27 mouse cellular contexts compared by ENCODE assay signal in the genomic region with DNA sequence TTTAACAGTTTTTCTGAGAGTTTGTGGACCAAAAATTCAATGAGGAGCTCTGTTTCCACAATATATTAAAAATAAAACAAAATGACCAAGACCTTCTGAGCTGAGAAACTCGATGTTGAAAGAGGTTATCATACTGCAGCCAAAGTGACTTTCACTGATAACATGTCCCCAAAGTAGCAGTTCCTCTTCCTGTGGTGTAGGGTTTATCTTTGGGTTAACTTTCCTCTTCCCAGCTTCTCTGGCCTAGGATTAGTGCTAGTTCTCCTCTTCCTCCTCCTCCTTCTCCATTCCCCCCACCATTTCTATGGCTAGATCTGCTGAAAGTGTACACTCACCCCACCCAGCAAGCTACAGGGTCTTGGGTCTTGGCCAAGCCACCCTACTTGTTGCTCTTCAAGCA. TPM values are rescaled to one million over a fixed set of nuclear protein-coding genes. Genes with fewer than 3 reads are reported as not detected.
DNase-seq lines count a peak whose midpoint lies in the region; ATAC-seq and TF ChIP-seq lines count a peak whose summit lies in the region.
"Had no signal": no experiment of that assay in that cellular context is flagged by ENCODE, and none has a peak within 500 bp of the region (broad histone marks: within the 10 kb centered on the region; RNA-seq: fewer than 3 reads in every experiment).

No protein-coding gene starts in this region.

- peak; percentile 5 to 33 for DNase-seq in spleen, postnatal 36 days (ENCODE audit: low spot score in 2 of 2)
- DNase-seq in spleen, postnatal 10 days (ENCODE audit: low spot score in 2 of 2): no peak
- no peak for DNase-seq in liver, embryonic 11.5 days (ENCODE audit: low spot score)
- DNase-seq in liver, postnatal 0 days: no peak
- DNase-seq in layer of hippocampus, adult 9-11 months: no peak
- no peak for DNase-seq in frontal cortex, adult 2 months (ENCODE audit: extremely low spot score in 1 of 2, low spot score in 1 of 2)
- no peak for DNase-seq in adrenal gland, adult (ENCODE audit: inconsistent age in 2 of 2, low spot score in 1 of 2)
- DNase-seq: cerebellum, adult 2 months; cerebellum, postnatal 14 days; gastrocnemius, postnatal 36 days; heart, adult 2 months; heart, postnatal 4 days; kidney, adult 8-10 months; kidney, postnatal 10 days; lung, adult 2 months; lung, postnatal 10 days; midbrain, embryonic 14.5 days; thymus, postnatal 14 days had no signal

- H3K4me1 ChIP-seq in liver, embryonic 11.5 days (replicated peaks; ENCODE audit: control insufficient read depth, insufficient read depth, low read length): peaks cover 10% of the 10 kb centered on the region
- no peaks in the 10 kb centered on the region for H3K4me1 ChIP-seq in liver, postnatal 0 days (ENCODE audit: insufficient read depth)
- H3K4me1 ChIP-seq in forebrain, embryonic 13.5 days: no peaks in the 10 kb centered on the region
- H3K4me1 ChIP-seq: hindbrain, embryonic 13.5 days; limb, embryonic 13.5 days had no signal

- peak; percentile 66 for ATAC-seq in liver, embryonic 11.5 days (replicated peaks; ENCODE audit: low FRiP score)
- ATAC-seq in liver, postnatal 0 days: peak; percentile 27; the same call in 1 of the 2 replicates
- no peak for ATAC-seq in forebrain, embryonic 13.5 days
- ATAC-seq: CD4-positive, CD25-positive, alpha-beta regulatory T cell, adult 4 months; forebrain, embryonic 14.5 days; intestine, embryonic 16.5 days; Patski had no signal

- no peaks in the 10 kb centered on the region for H3K9me3 ChIP-seq in liver, embryonic 11.5 days (ENCODE audit: control insufficient read depth, low read length)
- no peaks in the 10 kb centered on the region for H3K9me3 ChIP-seq in liver, postnatal 0 days (ENCODE audit: low read length)
- no peaks in the 10 kb centered on the region for H3K9me3 ChIP-seq in forebrain, embryonic 13.5 days (replicated peaks)
- H3K9me3 ChIP-seq: hindbrain, embryonic 13.5 days; limb, embryonic 13.5 days had no signal

- H3K9ac ChIP-seq in liver, embryonic 11.5 days (ENCODE audit: low read depth, low read length): no peak overlapping the region
- H3K9ac ChIP-seq in liver, postnatal 0 days (replicated peaks): no peak overlapping the region
- no peak overlapping the region for H3K9ac ChIP-seq in forebrain, embryonic 13.5 days
- H3K9ac ChIP-seq: heart, embryonic 12.5 days; hindbrain, embryonic 13.5 days; limb, embryonic 13.5 days had no signal

- H3K4me3 ChIP-seq in liver, embryonic 11.5 days (ENCODE audit: low read depth, low read length): no peak overlapping the region
- H3K4me3 ChIP-seq in liver, postnatal 0 days (ENCODE audit: low read depth, low read length): no peak overlapping the region
- no peak overlapping the region for H3K4me3 ChIP-seq in forebrain, embryonic 13.5 days
- H3K4me3 ChIP-seq: heart, adult 2 months; heart, embryonic 12.5 days; hindbrain, embryonic 13.5 days; left cerebral cortex, adult 2 months; limb, embryonic 13.5 days had no signal

- no peak for TF ChIP-seq CTCF in liver, postnatal 0 days (IDR thresholded peaks at IDR 0.05; ENCODE audit: low read depth)

- H3K27me3 ChIP-seq in liver, embryonic 11.5 days (replicated peaks; ENCODE audit: control insufficient read depth, insufficient read depth, low read length): no peaks in the 10 kb centered on the region
- H3K27me3 ChIP-seq in liver, postnatal 0 days (ENCODE audit: insufficient read depth, low read length): no peaks in the 10 kb centered on the region
- no peaks in the 10 kb centered on the region for H3K27me3 ChIP-seq in forebrain, embryonic 13.5 days
- H3K27me3 ChIP-seq: heart, embryonic 12.5 days; hindbrain, embryonic 13.5 days; limb, embryonic 13.5 days had no signal

- H3K36me3 ChIP-seq in liver, embryonic 11.5 days (ENCODE audit: control insufficient read depth, insufficient read depth, low read length): no peaks in the 10 kb centered on the region
- no peaks in the 10 kb centered on the region for H3K36me3 ChIP-seq in liver, postnatal 0 days (replicated peaks; ENCODE audit: insufficient read depth, low read length)
- H3K36me3 ChIP-seq in forebrain, embryonic 13.5 days (ENCODE audit: poor library complexity, severe bottlenecking): no peaks in the 10 kb centered on the region
- H3K36me3 ChIP-seq: heart, embryonic 12.5 days; hindbrain, embryonic 13.5 days; limb, embryonic 13.5 days had no signal

- H3K4me2 ChIP-seq in liver, embryonic 11.5 days: peak overlapping the region; percentile 24; the same call in 1 of the 2 replicates
- H3K4me2 ChIP-seq in liver, postnatal 0 days (ENCODE audit: low read depth, low read length): no peak overlapping the region
- no peak overlapping the region for H3K4me2 ChIP-seq in forebrain, embryonic 13.5 days
- H3K4me2 ChIP-seq: heart, embryonic 12.5 days; hindbrain, embryonic 13.5 days; limb, embryonic 13.5 days had no signal

- 17% methylated on average over 1 of the region's 1 CpGs for WGBS in liver, embryonic 11.5 days
- 24% methylated on average over 1 of the region's 1 CpGs for WGBS in liver, postnatal 0 days (ENCODE audit: insufficient replicate concordance)
- WGBS in forebrain, embryonic 13.5 days: 80% methylated on average over 1 of the region's 1 CpGs

- H3K27ac ChIP-seq in liver, embryonic 11.5 days (ENCODE audit: low read depth, low read length): peak overlapping the region; percentile 48; the same call in 1 of the 2 replicates
- H3K27ac ChIP-seq in liver, postnatal 0 days (ENCODE audit: low read depth): no peak overlapping the region
- no peak overlapping the region for H3K27ac ChIP-seq in forebrain, embryonic 13.5 days
- H3K27ac ChIP-seq: heart, adult 2 months; hindbrain, embryonic 13.5 days; left cerebral cortex, adult 2 months; limb, embryonic 13.5 days had no signal

- peak; percentile 67 for TF ChIP-seq EP300 in liver, postnatal 0 days (IDR thresholded peaks at IDR 0.05; ENCODE audit: low read depth)

RNA-seq across cellular contexts. Expression of gene Aftph, which starts 36.9 kb away (rescaled TPM):
- 24.2 and 26.5 TPM in 2 replicates for polyA plus RNA-seq in liver, embryonic 11.5 days (2014; fragmentation: Nextera tagmentation; extraction: Ambion mirVana)
- 9.9 and 10.7 TPM in 2 replicates for polyA plus RNA-seq in liver, postnatal 0 days (2015; fragmentation: Nextera tagmentation; extraction: Ambion mirVana)
- polyA plus RNA-seq in forebrain, embryonic 13.5 days (2015; fragmentation: Nextera tagmentation; extraction: Ambion mirVana): 34.0 and 35.8 TPM in 2 replicates
- 90.2 and 90.9 TPM in 2 replicates for polyA plus RNA-seq in frontal cortex, adult 2 months (2012; rRNA removed)

RNA-seq across cellular contexts. Expression of gene Lgalsl, which starts 52.6 kb away (rescaled TPM):
- polyA plus RNA-seq in liver, embryonic 11.5 days (2014; fragmentation: Nextera tagmentation; extraction: Ambion mirVana): 20.4 and 25.4 TPM in 2 replicates
- polyA plus RNA-seq in liver, postnatal 0 days (2015; fragmentation: Nextera tagmentation; extraction: Ambion mirVana): 14.9 and 15.3 TPM in 2 replicates
- 45.4 and 45.8 TPM in 2 replicates for polyA plus RNA-seq in forebrain, embryonic 13.5 days (2015; fragmentation: Nextera tagmentation; extraction: Ambion mirVana)
- polyA plus RNA-seq in frontal cortex, adult 2 months (2012; rRNA removed): 42.3 and 44.1 TPM in 2 replicates

Comparison
In these comparisons a context has a peak if more than half of its experiments do, and no peak if none do; other contexts are left out.
1. DNase-seq: peak in spleen, postnatal 36 days (2 of 2); none in spleen, postnatal 10 days (0 of 2), liver, embryonic 11.5 days (single experiment), liver, postnatal 0 days (single experiment), layer of hippocampus, adult 9-11 months (single experiment), frontal cortex, adult 2 months (0 of 2) and adrenal gland, adult (0 of 2).